Mouse (Mus musculus) midbrain, embryonic 13.5 days (tissue): ENCODE measurements around the gene Csrnp1. TPM values are rescaled to one million over a fixed set of nuclear protein-coding genes. Genes with fewer than 3 reads are reported as not detected.

ENCODE experiments used
- ATAC-seq: fragments of 200-750 bp; cut with Nextera tagmentation; 2 replicates; pipeline ENCODE4 v1.8.0; 2017; ENCODE audit warnings: mild to moderate bottlenecking, moderate TSS enrichment, moderate library complexity
- H3K27ac ChIP-seq: fragments of 300-500 bp; sonication (generic); 2 replicates; pipeline ENCODE4 v1.5.1; 2015; ENCODE audit warnings: inconsistent platforms, mild to moderate bottlenecking, moderate library complexity
- H3K27me3 ChIP-seq: fragments of 300-500 bp; sonication (generic); 2 replicates; pipeline ENCODE4 v1.6.1; 2015; ENCODE audit warnings: mild to moderate bottlenecking, inconsistent platforms
- H3K36me3 ChIP-seq: fragments of 300-500 bp; sonication (generic); 2 replicates; pipeline ENCODE4 v1.6.1; 2015; ENCODE audit warnings: mild to moderate bottlenecking, inconsistent platforms
- H3K4me1 ChIP-seq: fragments of 300-500 bp; sonication (generic); replicated peaks from 2 replicates; pipeline ENCODE4 v1.6.1; 2015; ENCODE audit warnings: inconsistent platforms
- H3K4me2 ChIP-seq: fragments of 300-500 bp; sonication (generic); replicated peaks from 2 replicates; pipeline ENCODE4 v1.6.1; 2015; ENCODE audit warnings: moderate library complexity, mild to moderate bottlenecking, inconsistent platforms
- H3K4me3 ChIP-seq: fragments of 300-500 bp; sonication (generic); replicated peaks from 2 replicates; pipeline ENCODE4 v1.5.1; 2015; ENCODE audit warnings: mild to moderate bottlenecking, inconsistent platforms
- H3K9ac ChIP-seq: fragments of 300-500 bp; sonication (generic); replicated peaks from 2 replicates; pipeline ENCODE4 v1.6.1; 2015; ENCODE audit warnings: mild to moderate bottlenecking, inconsistent platforms
- H3K9me3 ChIP-seq: fragments of 300-500 bp; sonication (generic); 2 replicates; pipeline ENCODE4 v1.6.1; 2016; ENCODE audit warnings: mild to moderate bottlenecking, inconsistent platforms
- WGBS: fragments of 180-500 bp; shearing (Covaris S2); methylation state at CpG from one replicate; pipeline ENCODE4 v1.1.7; 2015; 5-methylcytosine and 5-hydroxymethylcytosine counted together
- polyA plus RNA-seq: library from polyadenylated mRNA; unstranded; fragments of >200 nt; fragmentation: Nextera tagmentation; extraction: Ambion mirVana; gene quantifications from 2 replicates; pipeline ENCODE4 v1.2.1, GENCODE M21; 2015

Gene Csrnp1
- 1.1 and 1.3 TPM in 2 replicates for polyA plus RNA-seq

DNA sequence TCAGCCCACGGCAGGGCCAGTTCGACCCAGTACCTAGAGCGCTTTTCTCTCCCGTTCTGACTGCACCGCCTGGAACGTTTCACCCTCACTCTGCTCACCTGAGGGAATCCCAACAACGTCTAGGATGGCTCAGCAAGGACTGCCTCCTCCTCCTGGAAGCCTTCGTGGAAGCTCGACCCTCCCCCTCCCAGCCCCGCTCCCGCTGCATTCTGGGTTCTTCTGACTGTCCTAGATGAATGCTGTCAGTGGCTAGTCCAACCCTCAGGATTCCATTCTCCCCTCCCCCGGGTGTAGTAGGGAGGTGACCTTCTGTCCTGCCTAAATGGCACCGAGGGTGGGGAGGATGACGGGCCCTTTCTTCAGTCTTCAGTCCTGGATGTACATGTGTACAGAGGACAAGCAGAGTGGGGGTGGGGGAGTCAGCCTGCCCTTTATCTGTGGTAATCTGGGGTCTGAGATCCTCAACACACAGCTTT, at the start of gene Csrnp1:
Csrnp1 (minus strand) TSS at position 123 of the 476 bp plus-strand sequence.
- H3K4me2 ChIP-seq, result peak within 1 kb of the TSS; percentile 87
- H3K36me3 ChIP-seq, result no peaks in the 10 kb centered on the region
- WGBS, result 6% methylated on average over 14 of the region's 14 CpGs
- H3K27ac ChIP-seq, result no peak within 1 kb of the TSS
- H3K9ac ChIP-seq, result peak within 1 kb of the TSS; percentile 58
- peaks cover 44% of the 10 kb centered on the region for H3K27me3 ChIP-seq
- no peak for ATAC-seq
- H3K9me3 ChIP-seq, result no peaks in the 10 kb centered on the region
- H3K4me1 ChIP-seq, result peaks cover 40% of the 10 kb centered on the region
- peak within 1 kb of the TSS; percentile 58 for H3K4me3 ChIP-seq

DNA sequence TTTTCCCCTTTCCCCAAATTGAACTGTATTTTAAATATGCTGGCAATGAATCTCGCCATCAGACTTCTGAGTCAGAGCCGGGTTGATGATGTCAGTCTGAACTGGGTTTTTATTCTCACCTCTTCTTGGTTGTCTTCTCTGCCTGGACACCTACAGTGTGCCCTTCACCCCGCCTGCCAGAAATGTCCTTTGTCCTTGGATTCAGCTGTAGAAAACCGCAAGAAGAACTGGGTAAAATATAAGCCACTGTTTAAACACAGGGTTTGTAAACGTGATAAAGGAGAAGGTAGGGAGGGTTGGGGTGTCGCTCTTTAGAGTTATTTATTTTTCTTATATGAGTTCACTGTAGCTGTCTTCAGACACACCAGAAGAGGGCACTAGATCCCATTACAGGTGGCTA, 48.3 kb upstream of the Csrnp1 start:
- Histone ChIP-seq H3K27me3 (no peaks in the 10 kb centered on the region), H3K36me3 (no peaks in the 10 kb centered on the region), H3K4me1 (0 out of 2 replicates have a peak, but pooled peaks cover under 1% of the 10 kb centered on the region), H3K27ac (no peak overlapping the region), H3K9ac (no peak overlapping the region), H3K4me3 (no peak overlapping the region), H3K9me3 (no peaks in the 10 kb centered on the region), H3K4me2 (no peak overlapping the region)
- 89% methylated on average over 6 of the region's 6 CpGs for WGBS
- ATAC-seq, result no peak

DNA sequence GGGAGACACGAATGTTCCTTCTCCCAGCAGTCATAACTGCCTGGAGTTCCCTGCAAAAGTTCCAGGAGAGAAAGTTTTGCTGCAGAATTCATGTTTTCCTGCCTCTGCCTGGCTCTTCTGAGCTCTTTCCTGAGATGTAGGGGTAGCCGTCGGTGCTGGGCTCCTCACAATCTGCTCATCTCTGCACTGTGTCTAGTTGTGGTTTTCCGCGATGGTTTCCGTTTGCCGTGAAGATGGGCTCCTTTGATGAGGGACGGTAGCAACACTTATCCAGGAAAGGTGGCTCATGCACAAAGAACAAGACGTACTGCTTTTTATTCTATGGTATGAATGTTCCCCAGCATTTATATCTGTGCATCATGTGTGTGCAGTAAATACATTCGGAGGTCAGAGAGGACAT, 46.0 kb upstream of the Csrnp1 start:
- no peak overlapping the region for H3K27ac ChIP-seq
- no peak overlapping the region for H3K4me2 ChIP-seq
- no peak overlapping the region for H3K9ac ChIP-seq
- no peak overlapping the region for H3K4me3 ChIP-seq
- H3K27me3 ChIP-seq, result no peaks in the 10 kb centered on the region
- H3K9me3 ChIP-seq, result no peaks in the 10 kb centered on the region
- WGBS, result 88% methylated on average over 10 of the region's 10 CpGs
- no peak for ATAC-seq
- 0 out of 2 replicates have a peak, but pooled peaks cover 5% of the 10 kb centered on the region for H3K4me1 ChIP-seq
- no peaks in the 10 kb centered on the region for H3K36me3 ChIP-seq

DNA sequence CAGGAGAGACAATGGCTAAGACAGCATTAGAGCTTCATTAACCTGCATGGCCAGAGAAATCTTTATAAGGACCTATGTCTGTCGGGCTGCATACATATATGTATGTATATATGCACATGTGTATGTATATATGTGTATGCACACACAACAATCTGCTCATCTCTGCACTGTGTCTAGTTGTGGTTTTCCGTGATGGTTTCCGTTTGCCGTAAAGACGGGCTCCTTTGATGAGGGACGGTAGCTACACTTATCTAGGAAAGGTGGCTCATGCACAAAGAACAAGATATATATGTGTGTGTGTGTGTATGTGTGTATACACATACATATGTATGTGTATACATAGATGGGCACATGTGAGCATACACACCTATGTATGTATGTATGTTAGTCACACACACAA, 45.4 kb upstream of the Csrnp1 start:
- no peak for ATAC-seq
- Histone ChIP-seq H3K4me3 (no peak overlapping the region), H3K27ac (no peak overlapping the region), H3K4me1 (0 out of 2 replicates have a peak, but pooled peaks cover 5% of the 10 kb centered on the region), H3K36me3 (no peaks in the 10 kb centered on the region), H3K9me3 (no peaks in the 10 kb centered on the region), H3K27me3 (no peaks in the 10 kb centered on the region), H3K4me2 (no peak overlapping the region), H3K9ac (no peak overlapping the region)
- 91% methylated on average over 6 of the region's 6 CpGs for WGBS

DNA sequence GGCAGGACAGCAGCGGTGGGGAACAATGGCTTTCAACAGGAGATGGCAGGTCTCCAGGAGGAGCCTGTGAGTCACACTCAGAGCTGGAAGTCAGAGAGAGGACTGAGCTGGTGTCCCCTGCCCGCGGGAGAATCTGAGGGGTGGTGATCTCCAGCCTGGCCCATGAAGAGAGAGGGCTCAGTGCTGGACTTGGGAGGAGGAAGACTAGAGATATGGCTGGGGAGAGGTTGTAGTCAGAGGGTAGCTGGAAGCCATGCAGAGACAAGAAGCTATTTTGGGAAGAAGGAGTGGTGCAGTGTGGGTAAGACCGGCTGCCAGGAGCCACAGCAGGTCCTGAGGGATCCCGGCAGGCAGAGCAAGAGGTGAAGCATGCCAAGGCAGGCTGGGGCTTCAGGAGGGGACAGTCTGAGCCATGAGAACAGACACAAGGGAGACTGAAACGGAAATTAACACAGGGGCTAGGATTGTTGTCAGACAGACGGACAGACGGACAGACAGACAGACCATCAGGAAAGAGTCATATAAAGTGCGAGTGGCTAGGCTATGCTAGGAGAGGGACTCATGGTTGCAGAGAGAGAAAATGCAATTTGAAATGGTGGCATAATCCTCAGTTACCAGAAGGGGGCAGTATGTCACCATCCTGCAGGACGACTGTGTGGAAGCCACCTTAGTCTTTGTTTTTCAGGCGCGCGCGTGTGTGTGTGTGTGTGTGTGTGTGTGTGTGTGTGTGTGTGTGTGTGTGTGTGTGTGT, 43.1 kb upstream of the Csrnp1 start:
- Histone ChIP-seq H3K4me2 (no peak overlapping the region), H3K27me3 (no peaks in the 10 kb centered on the region), H3K9me3 (no peaks in the 10 kb centered on the region), H3K9ac (no peak overlapping the region), H3K27ac (no peak overlapping the region), H3K4me3 (no peak overlapping the region), H3K4me1 (0 out of 2 replicates have a peak, but pooled peaks cover 5% of the 10 kb centered on the region), H3K36me3 (no peaks in the 10 kb centered on the region)
- WGBS, result 30% methylated on average over 14 of the region's 14 CpGs
- peak; percentile 60 for ATAC-seq

DNA sequence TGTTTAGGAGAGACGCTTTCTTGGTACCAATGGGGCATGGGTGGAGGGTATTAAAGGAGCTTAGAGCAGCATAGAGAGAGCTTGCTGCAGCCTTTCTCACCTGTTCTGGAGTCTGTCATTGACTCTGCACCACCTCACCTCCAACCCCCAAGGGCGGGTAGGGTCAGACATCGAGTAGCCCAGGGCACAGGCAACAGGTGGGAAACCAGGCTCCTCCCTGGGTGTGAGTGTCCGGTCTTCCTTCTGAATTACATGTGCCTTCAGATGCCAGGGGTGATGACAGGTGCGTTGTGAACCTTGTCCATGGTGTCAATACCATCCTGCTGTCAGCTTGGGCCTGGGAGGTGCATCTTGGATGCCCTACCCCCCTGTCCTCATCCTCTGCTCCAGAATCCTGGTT, 40.2 kb upstream of the Csrnp1 start:
- no peak overlapping the region for H3K4me3 ChIP-seq
- H3K4me1 ChIP-seq, result 0 out of 2 replicates have a peak, but pooled peaks cover 5% of the 10 kb centered on the region
- no peaks in the 10 kb centered on the region for H3K9me3 ChIP-seq
- no peak overlapping the region for H3K9ac ChIP-seq
- no peak overlapping the region for H3K27ac ChIP-seq
- ATAC-seq, result no peak
- H3K36me3 ChIP-seq, result no peaks in the 10 kb centered on the region
- 83% methylated on average over 5 of the region's 5 CpGs for WGBS
- H3K27me3 ChIP-seq, result no peaks in the 10 kb centered on the region
- H3K4me2 ChIP-seq, result no peak overlapping the region

DNA sequence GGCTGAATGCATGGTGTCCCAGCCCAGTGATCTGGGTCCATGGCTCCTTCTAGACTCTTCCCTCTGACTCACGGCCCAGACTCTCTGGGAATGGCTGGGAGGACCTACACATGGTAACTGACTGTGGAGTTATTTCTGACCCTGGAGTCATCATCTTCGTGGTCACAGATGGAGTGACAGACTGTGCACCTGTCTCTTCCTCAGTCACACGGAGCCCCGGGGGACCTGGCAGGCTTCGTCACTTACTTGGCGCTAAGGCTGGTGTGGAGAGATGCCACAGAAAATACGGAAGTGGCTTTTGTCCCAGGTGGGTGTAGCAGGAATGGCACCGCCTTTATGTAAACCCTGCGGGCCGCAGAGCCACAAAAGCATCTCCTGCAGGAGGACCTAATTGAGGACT, 39.7 kb upstream of the Csrnp1 start:
- Histone ChIP-seq H3K9me3 (no peaks in the 10 kb centered on the region), H3K4me3 (no peak overlapping the region), H3K27me3 (no peaks in the 10 kb centered on the region), H3K36me3 (no peaks in the 10 kb centered on the region), H3K4me1 (0 out of 2 replicates have a peak, but pooled peaks cover 5% of the 10 kb centered on the region), H3K9ac (no peak overlapping the region), H3K4me2 (no peak overlapping the region), H3K27ac (no peak overlapping the region)
- no peak for ATAC-seq
- 81% methylated on average over 10 of the region's 10 CpGs for WGBS

DNA sequence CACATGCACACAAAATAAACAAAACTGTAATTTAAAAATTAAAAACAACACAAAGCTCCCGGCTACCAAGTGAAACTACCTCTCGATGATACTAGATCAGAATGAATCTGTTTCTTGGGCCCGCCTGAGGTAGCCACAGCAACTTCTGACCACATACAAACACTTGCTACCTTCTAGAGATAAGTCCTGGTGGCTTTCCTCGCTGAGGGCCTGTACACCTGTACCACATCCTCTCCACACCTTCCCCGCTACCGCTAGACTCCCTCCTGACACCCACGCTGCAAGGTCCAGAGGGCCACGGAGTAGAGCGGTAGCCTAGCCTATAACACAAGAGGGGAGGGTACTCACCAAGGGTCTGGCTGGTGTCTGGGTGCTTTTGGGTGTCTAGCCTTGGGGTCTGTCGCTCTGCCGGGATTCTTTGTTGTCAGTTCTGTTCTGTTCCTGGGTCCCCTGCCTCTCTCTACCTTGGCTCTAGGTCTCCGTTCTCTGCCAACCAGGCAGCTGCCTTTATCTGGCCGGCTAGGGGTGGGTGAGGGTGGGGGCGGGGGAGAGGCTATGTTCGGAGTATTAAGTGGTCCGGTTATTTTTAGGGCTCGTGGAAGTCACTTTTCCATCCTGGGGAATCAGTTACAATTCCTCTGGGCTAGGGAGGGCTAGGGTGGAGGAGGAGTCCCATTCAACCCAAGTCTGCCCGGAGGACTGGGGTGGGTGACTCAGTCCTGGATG, 38.8 kb upstream of the Csrnp1 start, which contains the start of gene Xirp1:
Xirp1 (minus strand) TSS at position 513 of the 726 bp plus-strand sequence.
- Histone ChIP-seq H3K27me3 (no peaks in the 10 kb centered on the region), H3K4me2 (no peak within 1 kb of the TSS), H3K36me3 (no peaks in the 10 kb centered on the region), H3K27ac (no peak within 1 kb of the TSS), H3K4me1 (0 out of 2 replicates have a peak, but pooled peaks cover 5% of the 10 kb centered on the region), H3K9ac (no peak within 1 kb of the TSS), H3K9me3 (no peaks in the 10 kb centered on the region), H3K4me3 (no peak within 1 kb of the TSS)
- 87% methylated on average over 18 of the region's 18 CpGs for WGBS
- no peak for ATAC-seq

DNA sequence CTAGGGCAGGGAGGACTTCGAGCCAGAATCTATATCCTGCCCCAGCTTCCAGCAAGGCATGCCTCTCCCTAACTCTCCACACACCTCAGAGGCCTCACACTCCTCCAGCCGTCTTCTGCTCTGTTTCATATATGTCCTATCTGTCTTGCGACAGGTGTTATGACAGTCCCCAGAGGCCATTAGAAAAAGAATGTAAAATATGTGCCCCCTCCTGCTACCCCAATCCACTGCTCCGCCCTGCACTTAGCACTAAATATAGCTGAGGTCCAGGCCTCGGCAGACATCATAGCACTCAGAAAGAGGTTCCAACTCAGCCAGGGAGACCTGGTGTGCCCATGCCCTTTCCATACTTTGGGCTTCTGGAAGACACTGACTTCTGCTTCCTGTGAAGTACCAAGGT, 36.7 kb upstream of the Csrnp1 start:
- no peaks in the 10 kb centered on the region for H3K4me1 ChIP-seq
- H3K4me3 ChIP-seq, result no peak overlapping the region
- no peak overlapping the region for H3K4me2 ChIP-seq
- WGBS, result 77% methylated on average over 5 of the region's 5 CpGs
- H3K36me3 ChIP-seq, result no peaks in the 10 kb centered on the region
- no peak overlapping the region for H3K27ac ChIP-seq
- no peaks in the 10 kb centered on the region for H3K27me3 ChIP-seq
- no peak for ATAC-seq
- H3K9me3 ChIP-seq, result no peaks in the 10 kb centered on the region
- no peak overlapping the region for H3K9ac ChIP-seq

DNA sequence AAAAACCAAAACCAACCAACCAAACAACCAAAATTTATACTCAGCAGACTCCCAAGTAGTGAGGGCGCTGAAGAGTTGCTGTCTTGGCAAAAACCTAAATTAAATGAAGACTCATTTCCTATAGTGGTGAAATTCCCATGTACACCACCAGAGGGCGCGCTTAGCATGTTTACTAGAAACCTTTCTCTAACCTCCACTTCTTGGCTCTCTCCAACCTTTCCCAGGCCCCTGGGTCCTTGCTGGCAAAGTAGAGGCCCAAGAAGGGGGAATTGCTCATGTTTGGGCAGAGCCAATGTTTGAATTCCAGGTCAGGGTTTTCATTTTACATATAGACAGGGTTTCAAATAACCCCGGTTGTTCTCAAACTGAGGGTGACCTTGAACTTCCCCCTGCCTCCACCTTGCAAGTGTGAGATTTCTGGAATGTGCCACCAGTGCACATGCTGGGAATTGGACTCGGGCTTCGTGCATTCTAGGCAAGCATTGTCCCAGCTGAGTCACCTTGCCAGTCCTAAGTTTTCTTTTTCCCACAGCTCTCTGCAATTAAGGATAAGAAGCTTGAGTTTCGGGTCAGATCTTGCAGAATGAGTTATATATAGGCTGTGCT, 35.9 kb upstream of the Csrnp1 start:
- Histone ChIP-seq H3K4me1 (no peaks in the 10 kb centered on the region), H3K36me3 (no peaks in the 10 kb centered on the region), H3K4me3 (no peak overlapping the region), H3K4me2 (no peak overlapping the region), H3K9me3 (no peaks in the 10 kb centered on the region), H3K27me3 (no peaks in the 10 kb centered on the region), H3K27ac (no peak overlapping the region), H3K9ac (no peak overlapping the region)
- no peak for ATAC-seq
- 50% methylated on average over 7 of the region's 7 CpGs for WGBS

DNA sequence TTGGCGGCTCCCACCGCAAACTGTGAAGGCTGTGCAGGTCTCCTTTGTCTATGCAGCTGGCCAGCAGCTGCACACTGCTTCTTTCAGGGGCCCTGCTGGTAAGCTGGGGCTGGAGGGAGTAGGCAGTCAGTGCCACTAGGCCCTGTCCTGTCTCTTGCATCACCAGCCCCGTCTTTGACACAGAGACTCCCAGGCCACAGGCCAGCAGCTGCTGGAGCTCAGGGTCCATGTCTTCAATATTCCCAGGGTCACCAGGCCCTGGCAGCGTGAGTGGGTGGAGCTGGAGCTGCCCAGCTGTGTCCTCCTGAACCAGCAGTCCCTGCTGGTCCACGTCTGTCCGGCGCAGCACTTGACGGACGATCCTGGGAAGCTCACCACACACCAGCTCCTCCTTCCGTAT, 32.5 kb upstream of the Csrnp1 start:
- H3K27ac ChIP-seq, result no peak overlapping the region
- no peak overlapping the region; the same call in 1 of the 2 replicates for H3K9ac ChIP-seq
- H3K27me3 ChIP-seq, result peaks cover 19% of the 10 kb centered on the region
- H3K9me3 ChIP-seq, result no peaks in the 10 kb centered on the region
- no peaks in the 10 kb centered on the region for H3K36me3 ChIP-seq
- H3K4me1 ChIP-seq, result no peaks in the 10 kb centered on the region
- no peak for ATAC-seq
- H3K4me2 ChIP-seq, result no peak overlapping the region
- WGBS, result 70% methylated on average over 10 of the region's 10 CpGs
- H3K4me3 ChIP-seq, result no peak overlapping the region

DNA sequence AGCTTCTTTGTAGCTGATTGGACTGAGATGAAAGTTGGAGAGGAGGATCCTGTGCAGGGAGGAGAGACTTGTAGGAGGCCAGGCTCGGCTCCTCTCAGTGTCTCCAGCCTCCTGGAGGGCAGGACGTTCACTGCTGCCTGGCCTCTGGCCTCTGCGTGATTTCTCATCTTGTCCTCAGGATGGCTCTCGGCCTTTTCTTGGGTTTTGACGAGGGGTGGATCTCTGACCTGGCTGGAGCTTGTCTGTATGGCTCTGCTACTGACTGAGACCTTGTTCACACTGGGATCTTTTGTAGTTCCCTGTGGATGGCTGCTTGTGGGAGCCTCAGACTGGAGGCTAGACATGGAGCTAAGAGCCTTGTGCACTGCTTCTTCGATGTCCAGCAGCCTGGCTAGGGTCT, 30.4 kb upstream of the Csrnp1 start:
- Histone ChIP-seq H3K9ac (0 out of 2 replicates have a peak overlapping the region, but pooled peaks have one; percentile 2), H3K27ac (no peak overlapping the region), H3K4me2 (no peak overlapping the region), H3K9me3 (no peaks in the 10 kb centered on the region), H3K27me3 (peaks cover 21% of the 10 kb centered on the region), H3K4me3 (no peak overlapping the region), H3K36me3 (no peaks in the 10 kb centered on the region), H3K4me1 (peaks cover 8% of the 10 kb centered on the region)
- no peak for ATAC-seq
- WGBS, result 78% methylated on average over 6 of the region's 6 CpGs
